Mouse (Mus musculus): ENCODE data around the gene Clec12b.
A peak's percentile ranks its signal among the peaks of the same experiment; 100 is the strongest.

DNA sequence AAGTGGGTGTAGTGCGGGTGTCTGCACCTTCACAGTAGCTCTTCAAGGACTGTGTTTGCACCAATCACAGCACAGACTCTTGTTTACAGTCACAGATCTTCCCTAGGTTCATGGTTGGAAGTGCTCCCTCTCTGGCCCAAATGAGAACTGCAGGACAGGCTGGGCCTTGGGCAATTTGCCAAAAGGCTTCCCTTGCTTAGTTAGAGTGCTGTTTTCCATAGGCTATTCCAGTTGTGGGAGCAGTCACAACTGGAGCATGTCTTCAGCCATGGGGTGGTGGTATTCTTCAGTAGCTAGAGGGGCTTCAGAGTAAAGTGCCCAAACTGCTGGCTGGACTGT is 38.0 kb upstream of the Clec12b start:
- TF ChIP-seq POLR2A (IDR thresholded peaks at IDR 0.05; ENCODE audit: extremely low read depth, insufficient read depth, low read length) = no peak
- peak; percentile 78 for TF ChIP-seq CTCF (IDR thresholded peaks at IDR 0.05; ENCODE audit: extremely low read depth, insufficient read depth, low read length)

All from cortical plate, adult 2 months (tissue).